Mouse (Mus musculus): ENCODE data around the gene Dtnb. TPM values are rescaled to one million over a fixed set of nuclear protein-coding genes. Genes with fewer than 3 reads are reported as not detected.
A peak's percentile ranks its signal among the peaks of the same experiment; 100 is the strongest.

Dtnb gene
- polyA plus RNA-seq, 1 experiment from 2014 or later = 54.1 TPM

DNA sequence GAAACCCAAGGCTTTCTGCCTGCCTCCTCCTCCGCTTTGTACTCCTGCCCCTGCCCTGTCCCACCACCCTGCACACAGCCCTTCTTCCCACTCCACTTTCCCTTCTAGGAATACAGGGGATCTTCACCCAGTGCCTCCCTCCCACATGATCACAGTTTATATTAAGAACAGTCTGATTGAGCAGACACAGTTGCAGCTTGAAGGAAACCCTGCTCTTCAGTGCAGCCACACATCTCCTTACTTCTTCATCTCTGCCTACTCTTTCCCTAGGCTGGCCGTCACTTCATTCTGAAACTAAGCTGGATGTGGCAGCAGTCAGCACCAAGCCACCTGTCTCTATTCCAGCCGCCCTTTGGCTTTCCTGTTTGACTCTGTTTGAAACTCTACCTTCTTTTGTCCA is 201.5 kb downstream of the Dtnb start:
- Histone ChIP-seq H3K27me3 (replicated peaks) (no peaks in the 10 kb centered on the region), H3K4me2 (no peak overlapping the region), H3K36me3 (replicated peaks) (no peaks in the 10 kb centered on the region), H3K9me3 (no peaks in the 10 kb centered on the region), H3K9ac (no peak overlapping the region), H3K4me3 (no peak overlapping the region), H3K4me1 (no peaks in the 10 kb centered on the region), H3K27ac (no peak overlapping the region)
- 92% methylated on average over 3 of the region's 3 CpGs for WGBS
- no peak for ATAC-seq (replicated peaks)

- Histone ChIP-seq H3K4me3 (no peak overlapping the region), H3K9me3 (no peaks in the 10 kb centered on the region), H3K27me3 (replicated peaks) (no peaks in the 10 kb centered on the region), H3K4me2 (no peak overlapping the region), H3K27ac (no peak overlapping the region), H3K4me1 (peaks cover 14% of the 10 kb centered on the region), H3K9ac (no peak overlapping the region), H3K36me3 (replicated peaks) (no peaks in the 10 kb centered on the region)
- no peak for ATAC-seq (replicated peaks)
- 98% methylated on average over 2 of the region's 2 CpGs for WGBS
These were observed 203.8 kb downstream of the Dtnb start for GRCm38 (mm10) chr12:3776015-3776414.

- ATAC-seq (replicated peaks) = no peak
- Histone ChIP-seq H3K4me2 (no peak overlapping the region), H3K9ac (no peak overlapping the region), H3K4me3 (no peak overlapping the region), H3K9me3 (no peaks in the 10 kb centered on the region), H3K4me1 (peaks cover 31% of the 10 kb centered on the region), H3K36me3 (replicated peaks) (no peaks in the 10 kb centered on the region), H3K27me3 (replicated peaks) (no peaks in the 10 kb centered on the region), H3K27ac (no peak overlapping the region)
- WGBS = 93% methylated on average over 5 of the region's 5 CpGs
These were observed 205.5 kb downstream of the Dtnb start for GRCm38 (mm10) chr12:3777682-3778081.

GRCm38 (mm10) chr12:3778286-3778685 is 206.1 kb downstream of the Dtnb start:
- no peaks in the 10 kb centered on the region for H3K9me3 ChIP-seq
- 86% methylated on average over 6 of the region's 6 CpGs for WGBS
- no peak overlapping the region for H3K9ac ChIP-seq
- H3K27me3 ChIP-seq (replicated peaks) = no peaks in the 10 kb centered on the region
- H3K27ac ChIP-seq = no peak overlapping the region
- ATAC-seq (replicated peaks) = no peak
- no peaks in the 10 kb centered on the region for H3K36me3 ChIP-seq (replicated peaks)
- H3K4me2 ChIP-seq = no peak overlapping the region
- peaks cover 37% of the 10 kb centered on the region for H3K4me1 ChIP-seq
- no peak overlapping the region for H3K4me3 ChIP-seq

DNA sequence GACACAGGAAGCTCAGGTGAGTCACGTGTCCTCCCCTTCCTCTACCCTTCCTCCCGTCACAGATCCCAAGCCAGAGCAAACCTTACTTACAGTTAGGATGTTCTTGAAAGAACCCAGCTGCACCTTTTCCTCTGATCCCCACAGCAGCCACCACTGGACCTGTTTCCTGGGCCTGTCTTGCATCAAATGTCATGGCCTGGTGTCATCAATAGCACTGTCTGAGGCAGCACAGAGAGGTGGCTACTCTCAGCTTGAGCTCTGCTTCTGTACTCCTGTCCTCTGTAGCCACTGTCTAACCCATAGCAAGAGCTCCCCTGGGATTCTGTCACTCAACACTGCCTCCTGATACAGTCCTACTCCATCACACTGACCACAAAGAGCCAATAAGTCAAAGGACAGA is 207.5 kb downstream of the Dtnb start:
- Histone ChIP-seq H3K4me1 (peaks cover 48% of the 10 kb centered on the region), H3K9ac (no peak overlapping the region), H3K27me3 (replicated peaks) (no peaks in the 10 kb centered on the region), H3K9me3 (no peaks in the 10 kb centered on the region), H3K36me3 (replicated peaks) (no peaks in the 10 kb centered on the region), H3K27ac (no peak overlapping the region), H3K4me3 (no peak overlapping the region), H3K4me2 (no peak overlapping the region)
- 80% methylated on average over 2 of the region's 2 CpGs for WGBS
- no peak for ATAC-seq (replicated peaks)

GRCm38 (mm10) chr12:3780405-3780891 is 208.3 kb downstream of the Dtnb start:
- Histone ChIP-seq H3K27ac (peak overlapping the region; percentile 73), H3K4me2 (no peak overlapping the region), H3K9ac (no peak overlapping the region), H3K9me3 (no peaks in the 10 kb centered on the region), H3K4me3 (no peak overlapping the region), H3K27me3 (replicated peaks) (no peaks in the 10 kb centered on the region), H3K36me3 (replicated peaks) (no peaks in the 10 kb centered on the region), H3K4me1 (peaks cover 50% of the 10 kb centered on the region)
- WGBS = 7% methylated on average over 8 of the region's 8 CpGs
- peak; percentile 67 for ATAC-seq (replicated peaks)

DNA sequence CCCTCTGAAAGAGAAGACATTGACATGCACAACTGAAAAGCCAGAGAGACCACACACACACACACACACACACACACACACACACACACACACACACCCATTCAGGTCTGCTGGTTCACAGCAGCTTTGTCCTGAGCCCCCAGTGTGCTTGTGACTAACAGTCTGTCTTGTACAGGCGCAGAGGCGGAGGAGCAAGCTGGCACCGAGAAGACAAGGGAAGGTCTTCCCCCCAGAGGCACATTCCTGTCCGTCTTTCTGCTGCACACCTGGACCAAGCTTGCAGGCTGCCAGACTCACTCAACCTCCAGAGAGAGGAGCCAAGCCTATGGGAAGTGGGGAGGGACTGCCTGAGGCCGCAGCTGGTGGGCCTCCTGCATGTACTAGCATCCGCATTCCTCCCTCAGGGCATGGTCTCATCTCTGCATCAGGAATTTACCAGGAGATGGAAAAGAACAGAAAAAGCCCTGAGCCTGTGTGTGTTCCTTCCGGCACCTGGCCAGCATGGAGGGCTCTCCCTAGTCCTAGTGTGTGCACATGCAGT is 208.8 kb downstream of the Dtnb start:
- peaks cover 50% of the 10 kb centered on the region for H3K4me1 ChIP-seq
- peak overlapping the region; percentile 73 for H3K27ac ChIP-seq
- peak; percentile 35 for ATAC-seq (replicated peaks)
- no peaks in the 10 kb centered on the region for H3K36me3 ChIP-seq (replicated peaks)
- no peaks in the 10 kb centered on the region for H3K27me3 ChIP-seq (replicated peaks)
- H3K4me2 ChIP-seq = no peak overlapping the region
- WGBS = 29% methylated on average over 7 of the region's 7 CpGs
- no peaks in the 10 kb centered on the region for H3K9me3 ChIP-seq
- no peak overlapping the region for H3K9ac ChIP-seq
- no peak overlapping the region for H3K4me3 ChIP-seq

DNA sequence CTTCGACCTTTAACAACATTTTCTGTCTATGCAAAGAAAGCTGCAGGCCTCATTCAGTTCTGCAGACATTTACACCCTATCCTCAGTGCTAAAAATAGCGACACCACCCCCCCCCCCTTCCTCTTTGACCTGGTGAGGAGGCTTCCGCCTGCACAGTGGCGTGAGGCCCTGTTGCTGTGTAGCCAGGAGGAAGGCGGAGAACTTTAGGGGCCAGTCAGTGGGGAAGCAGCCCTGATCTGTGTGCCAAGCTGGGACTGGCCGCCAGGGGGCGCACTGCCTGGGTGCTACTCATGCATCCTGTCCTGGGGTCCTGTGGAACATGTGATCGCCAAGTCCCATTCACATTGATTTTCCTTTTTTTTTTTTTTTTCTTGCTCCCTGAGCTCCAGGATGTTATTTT is 209.3 kb downstream of the Dtnb start:
- no peak overlapping the region for H3K4me3 ChIP-seq
- H3K27me3 ChIP-seq (replicated peaks) = no peaks in the 10 kb centered on the region
- ATAC-seq (replicated peaks) = peak; percentile 55
- no peak overlapping the region for H3K4me2 ChIP-seq
- H3K9ac ChIP-seq = no peak overlapping the region
- no peaks in the 10 kb centered on the region for H3K36me3 ChIP-seq (replicated peaks)
- 12% methylated on average over 8 of the region's 8 CpGs for WGBS
- H3K4me1 ChIP-seq = peaks cover 50% of the 10 kb centered on the region
- H3K27ac ChIP-seq = peak overlapping the region; percentile 73
- H3K9me3 ChIP-seq = no peaks in the 10 kb centered on the region

DNA sequence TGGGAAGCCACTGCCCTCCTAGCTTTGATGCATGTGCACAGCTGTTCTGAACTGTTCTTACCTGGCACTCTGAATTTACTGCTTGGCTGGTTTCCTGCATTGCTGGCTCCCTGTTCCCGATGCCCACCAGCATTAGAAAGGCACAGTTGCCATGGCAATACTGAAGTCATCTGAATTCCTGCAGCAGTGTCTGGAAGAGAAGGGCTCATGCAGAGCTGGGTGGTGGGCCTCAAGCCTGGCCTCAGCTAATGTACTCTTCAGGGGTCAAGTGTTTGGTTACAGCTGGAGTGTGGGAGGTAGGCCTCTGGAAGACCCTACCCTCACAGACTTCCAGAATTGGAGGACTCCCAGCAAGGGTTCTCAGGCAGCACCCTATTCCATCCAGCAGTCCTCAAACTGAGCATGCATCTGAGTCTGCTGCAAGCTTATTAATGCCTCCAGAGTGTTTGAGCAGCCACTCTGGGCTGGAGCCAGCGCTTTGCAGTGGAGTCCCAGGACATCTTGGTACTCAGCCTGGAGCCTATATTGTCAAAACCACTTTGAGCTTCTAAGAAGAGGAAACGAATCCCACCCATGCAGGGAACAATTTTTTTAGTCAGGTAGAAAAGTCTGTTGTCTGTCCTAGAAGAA is 211.1 kb downstream of the Dtnb start:
- Histone ChIP-seq H3K9ac (no peak overlapping the region), H3K4me3 (no peak overlapping the region), H3K4me2 (no peak overlapping the region), H3K27me3 (replicated peaks) (no peaks in the 10 kb centered on the region), H3K9me3 (no peaks in the 10 kb centered on the region), H3K4me1 (peaks cover 62% of the 10 kb centered on the region), H3K36me3 (replicated peaks) (no peaks in the 10 kb centered on the region), H3K27ac (peak overlapping the region; percentile 69)
- ATAC-seq (replicated peaks) = peak; percentile 38; the same call in 1 of the 2 replicates
- 32% methylated on average over 3 of the region's 3 CpGs for WGBS

DNA sequence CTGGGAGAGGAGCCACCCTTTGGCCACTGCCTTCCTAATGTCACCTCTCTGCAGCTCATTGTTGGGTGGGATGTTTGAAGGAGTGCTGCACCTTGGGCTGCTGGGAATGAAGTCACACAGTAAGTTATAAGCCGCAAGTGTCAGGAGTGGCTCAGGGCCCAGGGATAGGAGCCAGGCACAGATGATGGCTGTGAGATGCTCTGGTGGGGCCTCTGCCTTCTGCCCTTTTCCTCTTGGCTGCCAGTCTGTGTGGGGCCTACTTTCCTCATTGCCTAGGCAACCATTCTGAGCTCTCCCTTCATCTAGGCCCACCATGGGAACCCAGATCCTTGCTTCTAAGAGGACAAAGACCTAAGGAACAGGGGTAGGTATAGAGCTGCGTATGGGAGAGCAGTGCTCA is 212.1 kb downstream of the Dtnb start:
- Histone ChIP-seq H3K4me1 (peaks cover 67% of the 10 kb centered on the region), H3K4me2 (no peak overlapping the region), H3K27me3 (replicated peaks) (no peaks in the 10 kb centered on the region), H3K27ac (0 out of 2 replicates have a peak overlapping the region, but pooled peaks have one; percentile 35), H3K4me3 (no peak overlapping the region), H3K36me3 (replicated peaks) (no peaks in the 10 kb centered on the region), H3K9ac (no peak overlapping the region), H3K9me3 (no peaks in the 10 kb centered on the region)
- WGBS = 60% methylated on average over 2 of the region's 2 CpGs
- 0 out of 2 replicates have a peak, but pooled peaks have one; percentile 0 for ATAC-seq (replicated peaks)

DNA sequence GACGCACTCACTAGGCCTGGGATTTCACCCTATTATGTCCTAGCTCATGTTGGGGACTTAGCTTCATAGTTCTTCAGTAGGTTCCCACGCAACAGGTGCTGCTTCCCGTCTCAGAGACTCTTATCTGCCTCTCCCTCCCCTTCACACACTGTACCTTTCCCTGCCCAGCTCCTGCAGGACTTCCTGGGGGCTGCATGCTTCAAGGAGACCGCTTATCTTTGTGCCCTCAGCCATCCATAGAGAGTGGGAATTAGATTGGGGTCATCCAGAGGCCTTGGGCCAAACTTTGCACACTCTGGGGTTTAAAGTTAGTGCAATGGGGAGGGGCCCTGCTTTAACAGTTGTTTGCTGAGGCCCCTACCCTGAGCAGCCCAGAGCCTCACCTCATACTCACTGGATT is 212.5 kb downstream of the Dtnb start:
- 79% methylated on average over 4 of the region's 4 CpGs for WGBS
- Histone ChIP-seq H3K36me3 (replicated peaks) (no peaks in the 10 kb centered on the region), H3K4me1 (peaks cover 66% of the 10 kb centered on the region), H3K9ac (no peak overlapping the region), H3K4me3 (no peak overlapping the region), H3K4me2 (no peak overlapping the region), H3K9me3 (no peaks in the 10 kb centered on the region), H3K27me3 (replicated peaks) (no peaks in the 10 kb centered on the region), H3K27ac (0 out of 2 replicates have a peak overlapping the region, but pooled peaks have one; percentile 35)
- no peak for ATAC-seq (replicated peaks)

GRCm38 (mm10) chr12:3787041-3787440 is 214.9 kb downstream of the Dtnb start:
- Histone ChIP-seq H3K27ac (no peak overlapping the region), H3K4me1 (peaks cover 48% of the 10 kb centered on the region), H3K9ac (no peak overlapping the region), H3K4me3 (no peak overlapping the region), H3K36me3 (replicated peaks) (no peaks in the 10 kb centered on the region), H3K4me2 (no peak overlapping the region), H3K27me3 (replicated peaks) (no peaks in the 10 kb centered on the region), H3K9me3 (no peaks in the 10 kb centered on the region)
- 15% methylated on average over 3 of the region's 3 CpGs for WGBS
- no peak for ATAC-seq (replicated peaks)

GRCm38 (mm10) chr12:3787541-3787940 is 215.4 kb downstream of the Dtnb start:
- H3K36me3 ChIP-seq (replicated peaks) = no peaks in the 10 kb centered on the region
- no peaks in the 10 kb centered on the region for H3K9me3 ChIP-seq
- no peak overlapping the region for H3K4me2 ChIP-seq
- peaks cover 43% of the 10 kb centered on the region for H3K4me1 ChIP-seq
- no peaks in the 10 kb centered on the region for H3K27me3 ChIP-seq (replicated peaks)
- 42% methylated on average over 1 of the region's 1 CpGs for WGBS
- H3K27ac ChIP-seq = no peak overlapping the region
- no peak overlapping the region for H3K4me3 ChIP-seq
- no peak for ATAC-seq (replicated peaks)
- H3K9ac ChIP-seq = no peak overlapping the region
